ENCODE assay signal across 22 mouse cellular contexts in genomic region chr5:100383782-100384510, GRCm38 (mm10). TPM values are rescaled to one million over a fixed set of nuclear protein-coding genes. Genes with fewer than 3 reads are reported as not detected.
DNase-seq lines count a peak whose midpoint lies in the region; ATAC-seq and TF ChIP-seq lines count a peak whose summit lies in the region.
"Had no signal": no experiment of that assay in that cellular context is flagged by ENCODE, and none has a peak within 500 bp of the region (broad histone marks: within the 10 kb centered on the region; RNA-seq: fewer than 3 reads in every experiment).

No protein-coding gene starts in this region.

- H3K27me3 ChIP-seq in intestine, embryonic 15.5 days (replicated peaks): no peaks in the 10 kb centered on the region
- no peaks in the 10 kb centered on the region for H3K27me3 ChIP-seq in intestine, embryonic 16.5 days (replicated peaks; ENCODE audit: control insufficient read depth, insufficient read depth, low read length)
- no peaks in the 10 kb centered on the region for H3K27me3 ChIP-seq in intestine, postnatal 0 days (replicated peaks; ENCODE audit: control insufficient read depth, insufficient read depth, low read length)
- no peaks in the 10 kb centered on the region for H3K27me3 ChIP-seq in small intestine, adult 2 months (ENCODE audit: control insufficient read depth, insufficient read depth, low read length)
- no peaks in the 10 kb centered on the region for H3K27me3 ChIP-seq in liver, embryonic 11.5 days (replicated peaks; ENCODE audit: control insufficient read depth, insufficient read depth, low read length)
- H3K27me3 ChIP-seq: CH12.LX, Patski had no signal

- ATAC-seq in intestine, embryonic 15.5 days: peak; percentile 65
- peak; percentile 59 for ATAC-seq in intestine, embryonic 16.5 days
- peak; percentile 72 for ATAC-seq in intestine, postnatal 0 days
- no peak for ATAC-seq in liver, embryonic 11.5 days (replicated peaks; ENCODE audit: low FRiP score)
- ATAC-seq: activated CD4-positive, CD25-positive, alpha-beta regulatory T cell, adult 4 months; CD4-positive, CD25-positive, alpha-beta regulatory T cell, adult 4 months; Patski had no signal

- 81% methylated on average over 18 of the region's 18 CpGs for whole genome bisulfite sequencing in intestine, embryonic 15.5 days
- WGBS in intestine, embryonic 16.5 days: 79% methylated on average over 18 of the region's 18 CpGs
- WGBS in intestine, postnatal 0 days: 62% methylated on average over 18 of the region's 18 CpGs
- WGBS in small intestine, adult 2 months: 65% methylated on average over 18 of the region's 18 CpGs
- WGBS in liver, embryonic 11.5 days: 96% methylated on average over 18 of the region's 18 CpGs

- H3K4me3 ChIP-seq in intestine, embryonic 15.5 days (replicated peaks): no peak overlapping the region
- H3K4me3 ChIP-seq in intestine, embryonic 16.5 days (ENCODE audit: low read length): no peak overlapping the region
- H3K4me3 ChIP-seq in intestine, postnatal 0 days (ENCODE audit: low read depth, low read length): no peak overlapping the region
- no peak overlapping the region for H3K4me3 ChIP-seq in small intestine, adult 2 months (ENCODE audit: low read depth, low read length)
- H3K4me3 ChIP-seq in liver, embryonic 11.5 days (ENCODE audit: low read depth, low read length): no peak overlapping the region

- H3K9ac ChIP-seq in intestine, embryonic 15.5 days: no peak overlapping the region
- no peak overlapping the region for H3K9ac ChIP-seq in intestine, embryonic 16.5 days (ENCODE audit: low read depth, low read length)
- no peak overlapping the region for H3K9ac ChIP-seq in intestine, postnatal 0 days (ENCODE audit: low read depth, low read length)
- H3K9ac ChIP-seq in liver, embryonic 11.5 days (ENCODE audit: low read depth, low read length): no peak overlapping the region

- H3K27ac ChIP-seq in intestine, embryonic 15.5 days: peak overlapping the region; percentile 49; the same call in 1 of the 2 replicates
- peak overlapping the region; percentile 84 for H3K27ac ChIP-seq in intestine, embryonic 16.5 days (ENCODE audit: low read length)
- H3K27ac ChIP-seq in intestine, postnatal 0 days (ENCODE audit: low read depth, low read length): peak overlapping the region; percentile 74
- H3K27ac ChIP-seq in small intestine, adult 2 months (ENCODE audit: insufficient read depth, low read depth, low read length): peak overlapping the region; percentile 98
- H3K27ac ChIP-seq in liver, embryonic 11.5 days (ENCODE audit: low read depth, low read length): no peak overlapping the region

- H3K4me2 ChIP-seq in intestine, embryonic 15.5 days (replicated peaks): no peak overlapping the region
- H3K4me2 ChIP-seq in intestine, embryonic 16.5 days (ENCODE audit: low read depth, low read length): no peak overlapping the region
- H3K4me2 ChIP-seq in intestine, postnatal 0 days (replicated peaks; ENCODE audit: low read depth): no peak overlapping the region
- H3K4me2 ChIP-seq in liver, embryonic 11.5 days: no peak overlapping the region

- no peaks in the 10 kb centered on the region for H3K9me3 ChIP-seq in intestine, embryonic 15.5 days
- no peaks in the 10 kb centered on the region for H3K9me3 ChIP-seq in intestine, embryonic 16.5 days (ENCODE audit: control insufficient read depth, low read length)
- H3K9me3 ChIP-seq in intestine, postnatal 0 days (ENCODE audit: control insufficient read depth): no peaks in the 10 kb centered on the region
- H3K9me3 ChIP-seq in liver, embryonic 11.5 days (ENCODE audit: control insufficient read depth, low read length): no peaks in the 10 kb centered on the region
- H3K9me3 ChIP-seq: G1E had no signal

- no peak for TF ChIP-seq POLR2A in small intestine, adult 2 months (IDR thresholded peaks at IDR 0.05; ENCODE audit: low read depth, low read length)

- peaks cover 42% of the 10 kb centered on the region for H3K36me3 ChIP-seq in intestine, embryonic 15.5 days
- peaks cover 24% of the 10 kb centered on the region for H3K36me3 ChIP-seq in intestine, embryonic 16.5 days (ENCODE audit: control insufficient read depth, insufficient read depth, low read length)
- peaks cover 74% of the 10 kb centered on the region for H3K36me3 ChIP-seq in intestine, postnatal 0 days (ENCODE audit: control insufficient read depth, insufficient read depth)
- peaks cover 77% of the 10 kb centered on the region for H3K36me3 ChIP-seq in small intestine, adult 2 months (ENCODE audit: control insufficient read depth, insufficient read depth, low read length)
- H3K36me3 ChIP-seq in liver, embryonic 11.5 days (ENCODE audit: control insufficient read depth, insufficient read depth, low read length): peaks cover 58% of the 10 kb centered on the region

- H3K4me1 ChIP-seq in intestine, embryonic 15.5 days (replicated peaks): no peaks in the 10 kb centered on the region
- H3K4me1 ChIP-seq in intestine, embryonic 16.5 days (ENCODE audit: control insufficient read depth, insufficient read depth, low read length): peaks cover 9% of the 10 kb centered on the region; the same call in 1 of the 2 replicates
- H3K4me1 ChIP-seq in intestine, postnatal 0 days (replicated peaks; ENCODE audit: control insufficient read depth, insufficient read depth, low read length): 0 out of 2 replicates have a peak, but pooled peaks cover 2% of the 10 kb centered on the region
- peaks cover 35% of the 10 kb centered on the region; the same call in 1 of the 2 replicates for H3K4me1 ChIP-seq in small intestine, adult 2 months (ENCODE audit: control insufficient read depth, insufficient read depth, insufficient read length, low read length)
- H3K4me1 ChIP-seq in liver, embryonic 11.5 days (replicated peaks; ENCODE audit: control insufficient read depth, insufficient read depth, low read length): no peaks in the 10 kb centered on the region

- 0 out of 2 replicates have a peak, but pooled peaks have one; percentile 0 for TF ChIP-seq CTCF in intestine, postnatal 0 days (IDR thresholded peaks at IDR 0.05; ENCODE audit: low read depth)
- TF ChIP-seq CTCF in small intestine, adult 2 months (IDR thresholded peaks at IDR 0.05; ENCODE audit: extremely low read depth, insufficient read length, insufficient replicate concordance, low read depth, low read length): no peak

- no peak for DNase-seq in layer of hippocampus, adult 11-12 months (ENCODE audit: low spot score)
- no peak for DNase-seq in spleen, postnatal 36 days (ENCODE audit: low spot score in 2 of 2)
- DNase-seq in lung, postnatal 4 days: no peak
- DNase-seq in liver, embryonic 11.5 days (ENCODE audit: low spot score): no peak
- DNase-seq: adrenal gland, adult 2 months; adrenal gland, adult 8-10 months; adrenal gland, postnatal 10 days; adrenal gland, postnatal 14 days; adrenal gland, postnatal 25 days; adrenal gland, postnatal 36 days; B cell, adult 2 months; cerebellum, adult 11 months; cerebellum, adult 11-12 months had no signal

RNA-seq across cellular contexts. Expression of gene Sec31a, which starts 32.1 kb away (rescaled TPM):
- 179 and 181 TPM in 2 replicates for polyA plus RNA-seq in intestine, embryonic 15.5 days (2015; fragmentation: Nextera tagmentation; extraction: Ambion mirVana)
- 183 and 215 TPM in 2 replicates for polyA plus RNA-seq in intestine, embryonic 16.5 days (2015; fragmentation: Nextera tagmentation; extraction: Ambion mirVana)
- 230 and 242 TPM in 2 replicates for polyA plus RNA-seq in intestine, postnatal 0 days (2015; fragmentation: Nextera tagmentation; extraction: Ambion mirVana)
- polyA plus RNA-seq in small intestine, adult 2 months (2012; rRNA removed): 331 and 688 TPM in 2 replicates
- polyA plus RNA-seq in liver, embryonic 11.5 days (2014; fragmentation: Nextera tagmentation; extraction: Ambion mirVana): 125 and 131 TPM in 2 replicates
